ENCODE assay signal across 10 mouse cellular contexts in genomic region chr2:41980291-41981005, GRCm38 (mm10).
DNase-seq lines count a peak whose midpoint lies in the region.
"Had no signal": no experiment of that assay in that cellular context is flagged by ENCODE, and none has a peak within 500 bp of the region (broad histone marks: within the 10 kb centered on the region; RNA-seq: fewer than 3 reads in every experiment).

No protein-coding gene starts in this region.

- DNase-seq in cerebellum, adult 11-12 months, result peak; percentile 94
- DNase-seq in cerebellum, postnatal 25 days, result peak; percentile 84 to 85
- DNase-seq in layer of hippocampus, postnatal 10 days (ENCODE audit: low spot score in 2 of 2), result peak; percentile 56 to 63
- DNase-seq in right cerebral cortex, adult 2 months (ENCODE audit: low spot score in 2 of 2), result peak; percentile 68
- no peak for DNase-seq in heart, adult 9 months (ENCODE audit: low spot score in 2 of 2)
- no peak for DNase-seq in natural killer cell, adult 2 months (ENCODE audit: low spot score in 2 of 2)
- DNase-seq in adipocyte (ENCODE audit: low spot score), result no peak
- DNase-seq: adrenal gland, adult 8-10 months; lung, postnatal 14 days; thymus, postnatal 14 days had no signal

Comparison
In these comparisons a context has a peak if more than half of its experiments do, and no peak if none do; other contexts are left out.
1. DNase-seq: peak in cerebellum, adult 11-12 months (single experiment), cerebellum, postnatal 25 days (2 of 2), layer of hippocampus, postnatal 10 days (2 of 2) and right cerebral cortex, adult 2 months (2 of 2); none in heart, adult 9 months (0 of 2), natural killer cell, adult 2 months (0 of 2) and adipocyte (single experiment).